Mouse (Mus musculus) neural tube, embryonic 10.5 days (tissue): Measurements from ENCODE around the gene Nt5dc3.

Experiments used
- DNase-seq: peaks from one replicate; pipeline ENCODE4 v3.0.0-alpha.2; 2017; ENCODE audit warnings: low spot score; ENCODE audit errors: extremely low spot score

Gene Nt5dc3

DNA sequence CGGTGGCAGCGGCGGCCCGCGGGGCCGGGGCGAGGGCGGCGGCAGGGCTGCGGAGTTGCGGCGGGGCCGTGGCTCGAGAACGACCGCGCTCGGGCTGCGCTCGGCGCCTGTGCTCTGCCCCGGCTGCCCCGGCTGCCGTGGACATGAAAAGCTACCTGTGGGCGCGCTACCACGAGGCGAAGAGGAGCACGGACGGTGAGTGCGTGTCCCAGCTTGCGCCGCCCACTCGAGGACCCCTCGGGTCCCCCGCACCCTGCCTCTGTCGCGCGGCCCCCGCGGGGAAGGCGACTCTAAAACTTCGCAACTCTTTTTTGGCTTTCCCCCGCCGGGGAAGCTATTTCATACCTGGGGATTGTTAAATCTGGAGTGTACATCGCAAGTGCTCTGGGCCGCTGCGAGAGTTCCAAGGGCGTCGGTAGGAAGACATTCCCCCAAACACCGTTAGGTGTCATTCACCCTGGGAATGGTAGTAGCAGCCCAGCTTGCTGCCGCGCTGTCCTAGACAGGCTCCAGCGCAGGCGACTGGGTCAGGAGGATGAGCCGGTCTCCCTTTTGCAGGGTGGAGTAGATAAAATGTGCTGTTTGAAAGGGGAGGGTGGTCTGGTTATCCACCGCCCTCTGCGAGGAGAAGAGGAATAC, 431 bp downstream of the Nt5dc3 start:
- DNase-seq, result peak; percentile 52

GRCm38 (mm10) chr10:86779816-86780500, 1.2 kb downstream of the Nt5dc3 start:
- DNase-seq, result no peak

GRCm38 (mm10) chr10:86781641-86782040, 2.8 kb downstream of the Nt5dc3 start:
- no peak for DNase-seq

DNA sequence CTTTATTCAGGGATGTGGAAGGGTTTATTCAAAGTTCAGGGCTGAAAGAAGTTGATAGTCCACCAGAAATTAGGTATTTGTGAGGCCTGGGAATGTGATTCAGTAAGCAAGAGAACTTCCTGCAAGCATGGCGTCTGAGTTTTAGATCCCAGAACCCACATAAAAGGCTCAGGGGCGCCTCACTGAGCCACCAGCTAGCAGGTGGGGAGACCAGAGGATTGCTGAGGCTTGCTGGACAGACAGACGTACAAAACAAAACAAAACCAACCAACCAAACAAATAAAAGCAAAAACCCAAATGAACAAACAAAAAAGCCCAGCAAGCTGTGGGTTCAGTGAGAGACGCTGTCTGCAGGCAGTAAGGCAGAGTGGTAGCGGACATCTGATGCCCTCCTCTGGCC, 3.9 kb downstream of the Nt5dc3 start:
- no peak for DNase-seq

DNA sequence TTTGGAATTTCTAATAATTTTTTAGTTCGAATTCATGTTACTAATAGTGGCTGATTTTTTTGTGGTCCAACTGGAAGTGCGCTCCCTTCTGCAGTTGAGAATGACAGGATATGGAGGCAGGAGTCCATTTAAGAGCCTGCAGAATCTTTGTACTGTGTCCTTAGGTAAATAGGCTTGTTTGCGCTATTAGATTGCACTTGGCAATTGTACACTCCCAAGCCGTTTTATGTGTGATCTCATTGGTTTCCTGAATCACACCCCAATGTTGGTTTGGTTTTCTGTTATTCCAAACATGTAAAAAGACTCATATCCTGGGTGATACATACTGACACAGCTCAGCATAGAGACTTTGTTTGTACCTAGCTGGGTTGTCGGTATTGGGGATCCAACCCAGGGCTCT, 4.8 kb downstream of the Nt5dc3 start:
- DNase-seq, result no peak

GRCm38 (mm10) chr10:86784126-86784675, 5.4 kb downstream of the Nt5dc3 start:
- DNase-seq, result no peak

DNA sequence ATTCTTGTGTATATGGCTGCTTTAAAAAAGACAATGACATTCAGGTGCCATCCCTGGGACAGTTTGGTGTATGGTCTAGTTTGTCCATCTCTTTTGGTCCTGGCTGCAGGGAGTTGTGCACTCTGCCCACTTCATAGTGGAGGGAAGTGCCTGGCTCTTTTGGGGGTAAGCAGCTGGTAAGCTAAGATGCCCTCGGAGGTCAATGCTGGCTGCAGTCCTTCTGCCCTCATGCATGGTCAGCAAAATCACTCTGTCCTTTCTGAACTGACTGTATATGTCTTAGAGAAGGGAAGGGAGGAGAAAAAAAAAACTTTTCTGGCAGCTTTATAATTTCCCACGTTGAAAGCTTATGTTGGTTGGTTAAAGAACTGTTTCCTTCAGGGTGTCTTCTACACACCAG, 6.6 kb downstream of the Nt5dc3 start:
- DNase-seq, result no peak

GRCm38 (mm10) chr10:86786083-86786482, 7.3 kb downstream of the Nt5dc3 start:
- no peak for DNase-seq

GRCm38 (mm10) chr10:86788193-86788592, 9.4 kb downstream of the Nt5dc3 start:
- DNase-seq, result no peak

DNA sequence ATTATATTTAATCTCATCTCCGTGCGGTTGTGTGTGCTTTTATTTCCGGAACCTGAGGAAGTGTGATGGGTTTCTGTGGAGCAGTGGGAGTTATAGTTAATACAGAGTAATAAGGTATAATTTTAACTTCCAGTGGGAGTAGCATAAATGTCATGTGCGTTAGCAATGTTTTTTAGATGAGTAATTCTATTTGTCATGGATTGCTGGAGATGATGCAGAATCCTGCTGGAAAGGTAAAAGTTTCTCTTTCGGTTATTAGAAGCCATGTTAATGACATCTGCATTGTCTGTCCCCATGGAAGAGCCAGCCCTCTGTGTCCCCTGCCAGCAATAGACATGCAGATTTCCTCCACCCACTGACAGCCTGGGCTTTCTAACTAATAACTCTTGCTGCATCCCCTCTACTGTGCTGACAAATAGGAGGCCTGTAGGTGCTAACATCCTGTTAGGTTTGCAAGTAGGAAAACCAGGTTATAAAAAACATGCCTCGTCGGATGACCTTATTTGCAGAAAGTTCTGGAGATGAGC, 10.4 kb downstream of the Nt5dc3 start:
- no peak for DNase-seq

DNA sequence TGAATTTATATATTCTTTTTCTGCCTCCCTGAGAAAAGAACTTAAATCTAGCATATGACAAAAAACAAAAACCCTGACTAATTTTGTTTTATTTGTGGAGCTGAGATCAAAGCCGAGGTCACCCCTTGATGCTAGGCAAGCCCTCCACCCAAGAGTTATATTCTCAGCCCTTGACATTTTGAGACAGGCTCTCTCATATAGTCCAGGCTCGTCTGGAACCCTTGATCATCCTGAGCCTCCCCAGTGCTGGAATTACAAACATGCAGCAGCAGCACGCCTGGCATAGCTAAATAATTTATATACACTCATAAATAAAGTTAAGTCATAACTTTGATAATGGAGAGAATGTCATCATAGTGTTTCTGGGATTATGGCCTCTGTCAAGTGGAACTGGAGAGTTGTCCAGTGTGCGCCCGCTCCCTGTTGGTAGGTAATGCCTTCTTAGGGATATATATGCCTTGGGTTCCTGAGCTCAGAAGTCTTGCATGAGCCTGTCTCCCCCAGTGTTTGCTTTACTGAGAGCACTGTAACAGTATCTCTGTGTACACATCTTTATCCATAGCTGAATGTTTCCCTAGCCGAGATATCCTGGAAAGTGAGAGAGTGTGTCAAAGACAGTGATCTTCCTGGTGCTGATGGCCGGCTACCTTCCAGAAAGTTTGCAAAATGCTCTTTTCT, 12.8 kb downstream of the Nt5dc3 start:
- DNase-seq, result no peak

GRCm38 (mm10) chr10:86793509-86793951, 14.7 kb downstream of the Nt5dc3 start:
- DNase-seq, result no peak

DNA sequence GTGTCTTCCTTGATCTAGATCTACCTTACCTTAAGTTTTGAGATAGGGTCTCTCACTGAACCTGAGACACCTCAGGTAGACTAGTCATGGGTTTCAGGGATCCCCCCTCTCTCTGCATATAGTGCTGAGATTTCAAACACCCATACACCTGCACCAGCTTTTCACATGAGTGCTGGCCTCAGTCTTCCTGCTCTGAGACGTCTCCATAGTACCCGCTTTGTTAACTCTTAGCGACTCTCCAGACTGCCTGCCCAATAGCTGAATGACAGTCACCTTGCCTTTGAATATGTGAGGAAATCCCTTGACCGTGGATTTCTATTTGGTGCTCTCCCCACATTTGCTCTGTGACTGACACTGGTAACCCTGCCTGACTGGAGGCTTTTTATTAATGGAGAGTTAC, 15.4 kb downstream of the Nt5dc3 start:
- DNase-seq, result no peak

- DNase-seq, result no peak
These were observed 16.2 kb downstream of the Nt5dc3 start for GRCm38 (mm10) chr10:86794794-86795535.

GRCm38 (mm10) chr10:86796073-86796741, 17.4 kb downstream of the Nt5dc3 start:
- no peak for DNase-seq

GRCm38 (mm10) chr10:86807362-86807761, 28.6 kb downstream of the Nt5dc3 start:
- DNase-seq, result no peak

GRCm38 (mm10) chr10:86808013-86808758, 29.4 kb downstream of the Nt5dc3 start:
- DNase-seq, result no peak

GRCm38 (mm10) chr10:86810000-86810399, 31.2 kb downstream of the Nt5dc3 start:
- DNase-seq, result no peak

DNA sequence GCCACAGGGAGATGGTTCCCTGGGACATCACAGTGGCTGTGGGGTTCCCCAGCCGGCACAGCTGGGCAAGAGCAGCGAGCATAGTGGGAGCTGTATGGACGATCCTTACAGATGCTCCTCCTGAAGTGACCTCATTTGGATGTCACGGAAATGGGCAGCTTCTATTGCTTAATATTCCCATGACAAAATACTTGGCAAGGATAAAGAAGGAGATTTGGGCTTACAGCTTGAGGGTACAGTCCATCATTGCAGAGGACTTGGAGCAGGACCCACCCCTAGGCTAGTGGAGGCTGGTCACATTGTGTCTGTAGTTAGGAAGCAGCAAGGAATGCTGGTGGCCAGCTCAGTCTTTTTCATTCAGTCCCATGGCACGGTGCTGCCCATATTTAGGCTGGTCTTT, 31.8 kb downstream of the Nt5dc3 start:
- DNase-seq, result no peak
